Mouse (Mus musculus) lung, postnatal 0 days (tissue): ENCODE data around the gene Nt5c. TPM values are rescaled to one million over a fixed set of nuclear protein-coding genes. Genes with fewer than 3 reads are reported as not detected.
A peak's percentile ranks its signal among the peaks of the same experiment; 100 is the strongest.

Experiments used
- ATAC-seq: fragments of 200-750 bp; cut with Nextera tagmentation; 2 replicates; pipeline ENCODE4 v1.8.0; 2017; ENCODE audit warnings: moderate library complexity
- DNase-seq: peaks from one replicate; pipeline ENCODE4 v3.0.0-alpha.2; 2016; ENCODE audit warnings: low spot score
- H3K27ac ChIP-seq: fragments of 300-500 bp; sonication (generic); 2 replicates; pipeline ENCODE4 v1.5.1; 2014; ENCODE audit warnings: antibody characterized with exemption, mild to moderate bottlenecking, low read length, mixed read lengths
- H3K27me3 ChIP-seq: fragments of 300-500 bp; sonication (generic); replicated peaks from 2 replicates; pipeline ENCODE4 v1.6.1; 2014; ENCODE audit warnings: low read length, mixed read lengths; ENCODE audit not compliant: insufficient read depth
- H3K36me3 ChIP-seq: fragments of 300-500 bp; sonication (generic); 2 replicates; pipeline ENCODE4 v1.6.1; 2014; ENCODE audit warnings: low read length, mixed read lengths; ENCODE audit not compliant: insufficient read depth
- H3K4me1 ChIP-seq: fragments of 300-500 bp; sonication (generic); 2 replicates; pipeline ENCODE4 v1.6.1; 2014; ENCODE audit warnings: antibody characterized with exemption, low read depth, low read length, mixed read lengths; ENCODE audit not compliant: insufficient read depth
- H3K4me2 ChIP-seq: fragments of 300-500 bp; sonication (generic); replicated peaks from 2 replicates; pipeline ENCODE4 v1.6.1; 2014; ENCODE audit warnings: low read depth, mild to moderate bottlenecking, low read length, moderate library complexity, mixed read lengths
- H3K4me3 ChIP-seq: fragments of 300-500 bp; sonication (generic); 2 replicates; pipeline ENCODE4 v1.5.1; 2014; ENCODE audit warnings: low read depth, low read length
- H3K9ac ChIP-seq: fragments of 300-500 bp; sonication (generic); replicated peaks from 2 replicates; pipeline ENCODE4 v1.6.1; 2014; ENCODE audit warnings: low read depth, mild to moderate bottlenecking
- H3K9me3 ChIP-seq: fragments of 300-500 bp; sonication (generic); 2 replicates; pipeline ENCODE4 v1.6.1; 2016; ENCODE audit warnings: low read length, mixed read lengths
- CTCF ChIP-seq: IDR thresholded peaks from 2 replicates; pipeline ENCODE4 v1.5.1; 2016; ENCODE audit warnings: antibody characterized with exemption, mild to moderate bottlenecking
- EP300 ChIP-seq: IDR thresholded peaks from 2 replicates; pipeline ENCODE4 v1.6.1; 2016; ENCODE audit warnings: antibody characterized with exemption, mild to moderate bottlenecking, control low read depth
- WGBS: fragments of 180-500 bp; shearing (Covaris S2); extraction: QIAGEN DNeasy Blood & Tissue Kit; methylation state at CpG from one replicate; pipeline ENCODE4 v1.1.7; 2014; 5-methylcytosine and 5-hydroxymethylcytosine counted together
- microRNA-seq: library from miRNA; unstranded; fragments of <30 nt; microRNA quantifications from one replicate; pipeline ENCODE4, GENCODE M21; 2016
- polyA plus RNA-seq: library from polyadenylated mRNA; unstranded; fragments of >200 nt; fragmentation: Nextera tagmentation; extraction: Ambion mirVana; gene quantifications from 2 replicates; pipeline ENCODE4 v1.2.1, GENCODE M21; 2015

Gene Nt5c
- polyA plus RNA-seq, 1 experiment from 2014 or later = 109 TPM

DNA sequence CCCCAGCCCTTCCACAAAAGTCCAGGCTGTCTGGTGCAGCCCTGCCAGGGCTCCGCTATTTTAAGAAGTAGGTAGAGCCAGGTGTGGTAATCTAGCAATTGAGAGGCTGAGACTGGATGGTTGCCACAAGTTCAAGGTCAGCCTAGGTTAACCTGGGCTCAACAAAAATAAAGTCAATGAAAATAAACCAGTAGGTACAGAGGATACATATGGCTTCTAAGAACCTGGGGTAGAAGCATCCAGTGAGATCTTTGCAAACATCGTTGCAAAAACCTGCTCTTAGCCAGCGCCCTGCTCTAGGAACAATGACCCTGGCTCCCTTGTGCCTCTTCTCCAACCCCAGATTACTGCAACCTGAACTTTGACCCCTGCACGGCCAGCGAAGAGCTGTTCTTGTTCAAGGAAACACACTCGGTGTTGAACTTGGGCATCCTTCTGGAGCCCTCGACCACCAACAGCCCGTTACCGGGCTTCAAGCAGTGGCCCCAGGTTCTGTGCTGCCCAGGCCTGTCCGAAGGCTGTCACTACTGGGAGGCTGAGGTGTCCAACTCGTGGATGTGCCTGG, 44.3 kb downstream of the Nt5c start:
- H3K27me3 ChIP-seq = no peaks in the 10 kb centered on the region
- no peak overlapping the region for H3K4me2 ChIP-seq
- DNase-seq (no peak), ATAC-seq (no peak)
- no peaks in the 10 kb centered on the region for H3K36me3 ChIP-seq
- H3K9me3 ChIP-seq = no peaks in the 10 kb centered on the region
- no peak overlapping the region for H3K4me3 ChIP-seq
- WGBS = 83% methylated on average over 11 of the region's 11 CpGs
- no peak overlapping the region for H3K9ac ChIP-seq
- no peak overlapping the region for H3K27ac ChIP-seq
- no peak for TF ChIP-seq EP300
- TF ChIP-seq CTCF = no peak
- H3K4me1 ChIP-seq = 0 out of 2 replicates have a peak, but pooled peaks cover 4% of the 10 kb centered on the region

DNA sequence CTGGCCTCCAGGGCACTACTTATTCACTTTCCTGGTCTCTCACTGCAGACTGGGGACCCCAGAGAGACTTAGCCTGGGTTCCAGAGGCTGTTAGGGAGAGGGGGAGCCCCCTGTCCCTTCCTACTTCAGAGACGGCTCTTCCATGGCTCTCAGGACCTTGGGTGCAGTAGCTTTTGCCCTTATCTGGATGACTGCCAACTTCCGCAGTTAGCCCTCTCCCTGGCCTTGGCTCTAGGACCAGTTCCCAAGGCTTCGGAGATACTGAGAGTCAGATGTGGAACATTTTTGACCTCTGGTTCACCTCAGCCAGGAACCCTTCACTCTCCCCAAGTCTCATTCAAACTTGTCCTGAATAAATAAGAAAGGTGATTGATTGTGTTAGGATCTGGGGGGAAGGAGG, 44.8 kb downstream of the Nt5c start:
- Histone ChIP-seq H3K36me3 (no peaks in the 10 kb centered on the region), H3K9me3 (no peaks in the 10 kb centered on the region), H3K4me1 (0 out of 2 replicates have a peak, but pooled peaks cover 4% of the 10 kb centered on the region), H3K4me3 (no peak overlapping the region), H3K4me2 (no peak overlapping the region), H3K27ac (no peak overlapping the region), H3K27me3 (no peaks in the 10 kb centered on the region), H3K9ac (no peak overlapping the region)
- no peak for DNase-seq
- TF ChIP-seq EP300 (no peak), CTCF (no peak)
- 19% methylated on average over 3 of the region's 3 CpGs for WGBS
- ATAC-seq = no peak

DNA sequence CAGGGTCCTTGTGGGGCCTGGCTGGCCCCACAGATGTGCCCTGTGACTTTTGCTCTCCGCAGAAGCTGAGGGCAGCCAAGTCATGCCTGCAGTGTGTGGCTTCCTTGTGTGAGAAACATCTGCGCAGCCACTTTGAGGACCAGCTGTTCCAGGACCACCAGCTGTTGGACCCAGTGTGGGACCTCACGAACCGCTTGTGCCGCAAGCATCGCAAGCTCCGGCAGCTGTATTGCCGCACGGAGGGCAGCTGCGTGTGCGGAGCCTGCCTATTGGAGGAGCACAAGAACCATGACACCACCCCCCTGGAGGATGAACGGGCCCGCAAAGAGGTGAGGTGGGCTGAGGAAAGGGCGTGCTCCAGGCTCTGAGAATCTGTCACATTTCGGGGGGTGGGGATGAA, 50.2 kb downstream of the Nt5c start:
- DNase-seq (no peak), ATAC-seq (peak; percentile 46)
- Histone ChIP-seq H3K9ac (no peak overlapping the region), H3K27ac (no peak overlapping the region), H3K4me1 (no peaks in the 10 kb centered on the region), H3K4me2 (no peak overlapping the region), H3K27me3 (no peaks in the 10 kb centered on the region), H3K4me3 (no peak overlapping the region), H3K36me3 (no peaks in the 10 kb centered on the region), H3K9me3 (no peaks in the 10 kb centered on the region)
- 48% methylated on average over 15 of the region's 15 CpGs for WGBS
- no peak for TF ChIP-seq CTCF
- TF ChIP-seq EP300 = no peak

Small RNA genes lying within 50 kb of the gene (microRNA-seq; reads per million reads assigned to microRNA genes)
- not detected for gene Mir3968

Other genes starting within 250 kb of the Nt5c start
- gene Grin2c, start 224.6 kb downstream of the Nt5c start, polyA plus RNA-seq = 0.11 TPM in 2 replicates
- gene Fdxr, start 214.8 kb downstream of the Nt5c start, polyA plus RNA-seq = 6.9 and 7.9 TPM in 2 replicates
- 0.17 and 0.24 TPM in 2 replicates for gene Fads6, start 194.2 kb downstream of the Nt5c start, polyA plus RNA-seq
- not detected in 2 replicates for gene Otop2, start 184.7 kb downstream of the Nt5c start, polyA plus RNA-seq
- not detected in 2 replicates for gene Ush1g, start 169.8 kb downstream of the Nt5c start, polyA plus RNA-seq
- not detected in 2 replicates for gene Otop3, start 157.1 kb downstream of the Nt5c start, polyA plus RNA-seq
- 16.0 and 17.9 TPM in 2 replicates for gene Hid1, start 124.1 kb downstream of the Nt5c start, polyA plus RNA-seq
- 14.0 and 15.8 TPM in 2 replicates for gene Cdr2l, start 109.9 kb downstream of the Nt5c start, polyA plus RNA-seq
- gene Mrpl58, start 88.1 kb downstream of the Nt5c start, polyA plus RNA-seq = 154 and 180 TPM in 2 replicates
- gene Atp5h, start 71.9 kb downstream of the Nt5c start, polyA plus RNA-seq = 669 and 721 TPM in 2 replicates
- 18.6 and 19.1 TPM in 2 replicates for gene Kctd2, start 71.7 kb downstream of the Nt5c start, polyA plus RNA-seq
- not detected in 2 replicates for gene Trim80, start 51.3 kb downstream of the Nt5c start, polyA plus RNA-seq
- gene Slc16a5, start 29.4 kb downstream of the Nt5c start, polyA plus RNA-seq = 0.07 and 0.13 TPM in 2 replicates
- 6.4 and 9.0 TPM in 2 replicates for gene Armc7, start 16.2 kb downstream of the Nt5c start, polyA plus RNA-seq
- 195 and 201 TPM in 2 replicates for gene Jpt1, start 22.5 kb upstream of the Nt5c start, polyA plus RNA-seq
- gene Sumo2, start 44.4 kb upstream of the Nt5c start, polyA plus RNA-seq = 546 and 580 TPM in 2 replicates
- 38.4 and 44.2 TPM in 2 replicates for gene Nup85, start 72.6 kb upstream of the Nt5c start, polyA plus RNA-seq
- gene Mrps7, start 112.1 kb upstream of the Nt5c start, polyA plus RNA-seq = 47.4 and 49.2 TPM in 2 replicates
- gene Gga3, start 112.2 kb upstream of the Nt5c start, polyA plus RNA-seq = 6.8 and 8.1 TPM in 2 replicates
- 74.7 and 78.6 TPM in 2 replicates for gene Mif4gd, start 121.1 kb upstream of the Nt5c start, polyA plus RNA-seq
- 18.9 and 19.5 TPM in 2 replicates for gene Slc25a19, start 136.4 kb upstream of the Nt5c start, polyA plus RNA-seq
- 62.8 and 75.9 TPM in 2 replicates for gene Grb2, start 216.7 kb upstream of the Nt5c start, polyA plus RNA-seq